Mouse (Mus musculus): ENCODE data around the gene Purb. TPM values are rescaled to one million over a fixed set of nuclear protein-coding genes. Genes with fewer than 3 reads are reported as not detected.
"Not testable (repeated sequence)": the region's sequence is repeated elsewhere in the genome, so short reads cannot be mapped to it uniquely, and the experiment has no call there.

Purb gene
- polyA plus RNA-seq, 1 experiment from 2014 or later: 11.0 TPM

- no peaks in the 10 kb centered on the region for H3K27me3 ChIP-seq
- no peak for ATAC-seq (ENCODE audit: low FRiP score, low read depth)
Measured at GRCm38 (mm10) chr11:6463159-6463837, 12.4 kb downstream of the Purb start.

DNA sequence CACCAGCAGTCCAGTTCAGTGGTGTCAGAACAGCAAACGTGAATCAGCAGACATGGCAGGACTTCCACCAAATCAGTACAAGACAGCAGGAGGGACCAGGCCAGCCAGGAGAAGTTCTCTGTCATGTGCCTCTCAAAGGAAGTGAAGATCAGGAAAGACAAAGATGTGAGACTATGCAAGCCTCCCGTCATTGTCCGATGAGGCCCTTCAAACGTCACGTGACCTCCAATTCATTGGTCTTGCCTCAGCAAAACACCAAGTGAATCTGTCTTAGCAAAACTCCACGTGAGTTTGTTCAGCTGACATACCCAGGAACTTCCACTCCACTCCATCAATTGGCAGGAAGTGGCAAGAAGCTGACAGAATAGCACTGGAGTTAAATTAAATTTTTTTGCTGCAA is 19.6 kb downstream of the Purb start:
- Histone ChIP-seq H3K9ac (no peak overlapping the region), H3K9me3 (no peaks in the 10 kb centered on the region), H3K4me1 (replicated peaks) (no peaks in the 10 kb centered on the region), H3K27ac (replicated peaks) (no peak overlapping the region), H3K36me3 (no peaks in the 10 kb centered on the region), H3K27me3 (no peaks in the 10 kb centered on the region), H3K4me2 (no peak overlapping the region), H3K4me3 (no peak overlapping the region)
- ATAC-seq (ENCODE audit: low FRiP score, low read depth): no peak
- WGBS: 82% methylated on average over 6 of the region's 6 CpGs

More at GRCm38 (mm10) chr11:6463159-6463837, 12.4 kb downstream of the Purb start:
- no peak overlapping the region for H3K9ac ChIP-seq
- no peaks in the 10 kb centered on the region for H3K9me3 ChIP-seq
- no peak overlapping the region for H3K27ac ChIP-seq (replicated peaks)
- WGBS: 92% methylated on average over 6 of the region's 6 CpGs
- H3K4me2 ChIP-seq: no peak overlapping the region
- H3K4me3 ChIP-seq: no peak overlapping the region
- H3K4me1 ChIP-seq (replicated peaks): peaks cover 12% of the 10 kb centered on the region
- peaks cover 15% of the 10 kb centered on the region for H3K36me3 ChIP-seq

DNA sequence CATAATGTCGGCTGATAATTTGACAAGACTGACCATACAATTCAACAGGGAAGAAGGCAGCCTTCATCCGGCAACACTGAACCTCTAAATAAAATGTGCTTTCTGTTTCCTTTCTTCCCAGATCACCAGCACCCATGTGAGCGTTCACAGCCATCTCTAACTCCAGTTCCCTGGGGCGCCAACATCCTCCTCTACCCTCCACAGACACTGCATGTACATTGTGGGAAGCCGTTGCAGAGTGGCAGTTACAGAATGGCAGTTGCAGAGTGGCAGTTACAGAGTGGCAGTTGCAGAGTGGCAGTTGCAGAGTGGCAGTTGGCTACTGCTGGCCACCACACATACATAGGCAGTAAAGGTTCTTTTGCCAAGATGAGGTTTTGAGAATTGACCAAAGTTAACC is 27.6 kb downstream of the Purb start:
- 96% methylated on average over 5 of the region's 5 CpGs for WGBS
- not testable (repeated sequence) for H3K4me1 ChIP-seq (replicated peaks); H3K27me3 ChIP-seq; H3K27ac ChIP-seq (replicated peaks); H3K9ac ChIP-seq; H3K4me2 ChIP-seq; H3K4me3 ChIP-seq; ATAC-seq (ENCODE audit: low FRiP score, low read depth); H3K36me3 ChIP-seq; H3K9me3 ChIP-seq

- ATAC-seq (ENCODE audit: low FRiP score, low read depth): no peak
- Histone ChIP-seq H3K4me2 (no peak overlapping the region), H3K36me3 (no peaks in the 10 kb centered on the region), H3K9ac (no peak overlapping the region), H3K4me3 (no peak overlapping the region), H3K27me3 (no peaks in the 10 kb centered on the region), H3K9me3 (no peaks in the 10 kb centered on the region), H3K4me1 (replicated peaks) (peaks cover 12% of the 10 kb centered on the region), H3K27ac (replicated peaks) (no peak overlapping the region)
- 86% methylated on average over 4 of the region's 4 CpGs for WGBS
Measured at GRCm38 (mm10) chr11:6447493-6447892, 28.2 kb downstream of the Purb start.

DNA sequence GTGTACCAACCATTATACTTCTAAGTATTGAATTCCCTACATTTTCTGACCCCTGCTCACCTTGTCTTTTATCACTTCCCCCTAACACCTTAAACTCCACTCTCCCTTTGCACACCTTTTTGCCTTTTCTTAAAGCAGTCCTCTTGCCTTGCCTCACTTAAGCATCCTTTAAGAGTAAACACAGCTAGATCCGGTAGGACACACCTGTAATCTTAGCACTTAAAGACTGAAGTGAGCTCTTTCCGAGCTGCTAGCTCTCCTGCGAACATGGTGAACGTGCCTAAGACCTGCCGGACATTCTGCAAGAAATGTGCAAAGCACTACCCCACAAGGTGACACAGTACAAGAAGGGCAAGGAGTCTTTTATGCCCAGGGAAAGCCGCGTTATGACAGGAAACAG is 29.8 kb downstream of the Purb start:
- Histone ChIP-seq H3K36me3 (no peaks in the 10 kb centered on the region), H3K4me2 (no peak overlapping the region), H3K27ac (replicated peaks) (no peak overlapping the region), H3K4me3 (no peak overlapping the region), H3K9ac (no peak overlapping the region), H3K27me3 (no peaks in the 10 kb centered on the region), H3K9me3 (no peaks in the 10 kb centered on the region), H3K4me1 (replicated peaks) (peaks cover 12% of the 10 kb centered on the region)
- 92% methylated on average over 7 of the region's 7 CpGs for WGBS
- no peak for ATAC-seq (ENCODE audit: low FRiP score, low read depth)

- Histone ChIP-seq H3K27me3 (no peaks in the 10 kb centered on the region), H3K27ac (replicated peaks) (no peak overlapping the region), H3K4me2 (peak overlapping the region; percentile 67; the same call in 1 of the 2 replicates), H3K4me1 (replicated peaks) (peaks cover 12% of the 10 kb centered on the region), H3K36me3 (no peaks in the 10 kb centered on the region), H3K9ac (no peak overlapping the region), H3K4me3 (no peak overlapping the region), H3K9me3 (no peaks in the 10 kb centered on the region)
- 85% methylated on average over 4 of the region's 4 CpGs for WGBS
- ATAC-seq (ENCODE audit: low FRiP score, low read depth): no peak
Measured at GRCm38 (mm10) chr11:6445441-6445840, 30.3 kb downstream of the Purb start.

DNA sequence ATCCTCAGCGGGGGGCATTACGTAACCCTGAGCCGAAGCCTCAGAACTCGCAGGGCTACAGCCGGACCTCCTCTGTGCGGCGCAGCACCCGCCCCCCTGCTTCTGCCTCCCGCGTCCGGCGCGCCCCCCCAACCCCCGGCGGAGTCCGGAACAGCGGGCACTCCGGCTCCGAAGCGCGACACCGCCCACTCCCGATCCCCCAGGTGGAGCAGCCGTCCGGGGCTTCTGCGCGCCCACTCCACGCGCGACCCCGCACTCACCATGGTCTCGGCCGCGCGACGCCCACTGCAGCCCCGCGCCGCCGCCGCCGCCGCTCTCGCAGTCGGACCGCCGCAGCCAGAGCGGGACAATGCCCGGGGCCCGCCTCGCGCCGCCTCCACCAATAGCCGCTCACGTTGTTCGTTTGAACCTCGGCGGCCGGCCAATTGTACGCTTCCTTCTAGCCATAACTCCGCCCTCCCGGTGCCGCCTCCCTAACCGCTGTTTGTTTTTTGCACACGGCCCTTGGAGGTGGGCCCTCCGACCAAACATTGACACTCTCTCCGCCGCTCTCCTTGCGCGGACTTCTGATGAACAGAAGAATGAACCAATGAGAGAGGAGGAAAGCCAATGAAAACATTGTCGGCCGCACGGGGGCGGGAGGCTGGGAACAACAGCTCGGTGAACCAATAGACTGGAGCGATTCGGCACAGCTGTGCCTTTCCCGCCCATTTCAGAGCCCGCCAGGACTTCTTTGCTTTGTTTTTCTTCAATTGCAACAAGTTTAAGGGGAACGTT is 31.5 kb downstream of the Purb start, which contains the start of gene H2afv:
Gene H2afv, minus strand, starts transcription at position 367 of the 777 bp plus-strand sequence.
- Histone ChIP-seq H3K4me2 (peak within 1 kb of the TSS; percentile 67), H3K4me3 (peak within 1 kb of the TSS; percentile 68), H3K9ac (peak within 1 kb of the TSS; percentile 67), H3K9me3 (no peaks in the 10 kb centered on the region), H3K4me1 (replicated peaks) (peaks cover 12% of the 10 kb centered on the region), H3K27me3 (no peaks in the 10 kb centered on the region), H3K36me3 (no peaks in the 10 kb centered on the region), H3K27ac (replicated peaks) (peak within 1 kb of the TSS; percentile 93)
- under 1% methylated on average over 78 of the region's 80 CpGs for WGBS
- ATAC-seq (ENCODE audit: low FRiP score, low read depth): peak; percentile 100

DNA sequence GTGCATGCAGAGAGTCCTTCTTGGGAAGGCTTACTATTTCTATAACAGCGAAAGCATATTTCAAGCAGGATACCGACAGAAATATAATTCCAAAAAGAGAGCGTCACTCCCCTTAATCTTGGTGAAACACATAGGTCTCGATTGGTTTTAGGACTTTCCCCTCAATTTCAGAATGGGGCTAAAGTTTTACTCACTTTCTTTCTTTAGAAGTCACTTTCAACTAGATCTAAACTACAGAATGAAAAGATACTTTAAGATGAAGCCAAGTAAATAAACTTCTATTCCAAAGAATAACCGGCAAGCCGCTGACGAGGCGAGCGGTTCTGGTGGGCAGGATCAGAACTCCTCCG is 32.0 kb downstream of the Purb start:
- Histone ChIP-seq H3K27me3 (no peaks in the 10 kb centered on the region), H3K36me3 (no peaks in the 10 kb centered on the region), H3K4me2 (peak overlapping the region; percentile 64), H3K4me3 (peak overlapping the region; percentile 68), H3K27ac (replicated peaks) (peak overlapping the region; percentile 93), H3K9ac (peak overlapping the region; percentile 67), H3K4me1 (replicated peaks) (peaks cover 12% of the 10 kb centered on the region), H3K9me3 (no peaks in the 10 kb centered on the region)
- ATAC-seq (ENCODE audit: low FRiP score, low read depth): no peak
- WGBS: under 1% methylated on average over 10 of the region's 10 CpGs

- no peaks in the 10 kb centered on the region for H3K27me3 ChIP-seq
- peak overlapping the region; percentile 67 for H3K9ac ChIP-seq
- 55% methylated on average over 4 of the region's 4 CpGs for WGBS
- no peak overlapping the region for H3K27ac ChIP-seq (replicated peaks)
- peaks cover 12% of the 10 kb centered on the region for H3K4me1 ChIP-seq (replicated peaks)
- ATAC-seq (ENCODE audit: low FRiP score, low read depth): no peak
- peak overlapping the region; percentile 68 for H3K4me3 ChIP-seq
- H3K36me3 ChIP-seq: no peaks in the 10 kb centered on the region
- H3K4me2 ChIP-seq: peak overlapping the region; percentile 64
- no peaks in the 10 kb centered on the region for H3K9me3 ChIP-seq
Measured at GRCm38 (mm10) chr11:6443102-6443501, 32.6 kb downstream of the Purb start.

GRCm38 (mm10) chr11:6442566-6442965 is 33.2 kb downstream of the Purb start:
- H3K27ac ChIP-seq (replicated peaks): no peak overlapping the region
- 99% methylated on average over 4 of the region's 4 CpGs for WGBS
- no peak overlapping the region for H3K9ac ChIP-seq
- H3K4me2 ChIP-seq: no peak overlapping the region
- no peak overlapping the region for H3K4me3 ChIP-seq
- ATAC-seq (ENCODE audit: low FRiP score, low read depth): no peak
- peaks cover 12% of the 10 kb centered on the region for H3K4me1 ChIP-seq (replicated peaks)
- H3K27me3 ChIP-seq: no peaks in the 10 kb centered on the region
- no peaks in the 10 kb centered on the region for H3K9me3 ChIP-seq
- no peaks in the 10 kb centered on the region for H3K36me3 ChIP-seq

- over 99% methylated on average over 4 of the region's 4 CpGs for WGBS
- Histone ChIP-seq H3K4me2 (no peak overlapping the region), H3K4me3 (no peak overlapping the region), H3K4me1 (replicated peaks) (peaks cover 12% of the 10 kb centered on the region), H3K27ac (replicated peaks) (no peak overlapping the region), H3K36me3 (peaks cover 12% of the 10 kb centered on the region), H3K27me3 (no peaks in the 10 kb centered on the region), H3K9me3 (no peaks in the 10 kb centered on the region), H3K9ac (no peak overlapping the region)
- ATAC-seq (ENCODE audit: low FRiP score, low read depth): no peak
Measured at GRCm38 (mm10) chr11:6440171-6440570, 35.5 kb downstream of the Purb start.

DNA sequence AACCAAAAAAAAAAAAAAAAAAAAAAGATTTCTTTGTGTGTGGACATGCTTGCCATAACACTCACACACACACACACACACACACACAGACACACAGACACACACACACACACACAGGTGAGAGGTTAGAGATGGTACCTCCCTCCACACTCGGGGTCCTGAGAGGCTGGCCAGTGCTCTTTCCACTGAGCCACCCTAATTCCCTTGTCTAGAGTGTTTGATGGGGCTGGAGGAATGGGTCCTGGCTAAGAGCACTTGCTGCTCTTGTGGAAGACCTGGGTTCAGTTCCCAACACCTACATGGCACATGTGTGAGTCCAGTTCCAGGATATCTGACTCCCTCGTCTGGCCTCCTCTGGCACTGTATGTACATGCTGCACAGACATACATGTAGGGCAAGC is 38.0 kb downstream of the Purb start:
- 93% methylated on average over 2 of the region's 2 CpGs for WGBS
- Histone ChIP-seq H3K9me3 (no peaks in the 10 kb centered on the region), H3K27me3 (no peaks in the 10 kb centered on the region), H3K27ac (replicated peaks) (no peak overlapping the region), H3K36me3 (peaks cover 21% of the 10 kb centered on the region), H3K9ac (no peak overlapping the region), H3K4me2 (no peak overlapping the region), H3K4me3 (no peak overlapping the region), H3K4me1 (replicated peaks) (no peaks in the 10 kb centered on the region)
- ATAC-seq (ENCODE audit: low FRiP score, low read depth): no peak

Measured in hindbrain, embryonic 15.5 days (tissue).